Mouse (Mus musculus) lung, embryonic 15.5 days (tissue): Measurements from ENCODE around the gene Gnas. TPM values are rescaled to one million over a fixed set of nuclear protein-coding genes. Genes with fewer than 3 reads are reported as not detected.

Experiments
- ATAC-seq: fragments of 200-750 bp; cut with Nextera tagmentation; 2 replicates; pipeline ENCODE4 v1.8.0; 2017; ENCODE audit warnings: moderate number of reproducible peaks, borderline replicate concordance; ENCODE audit not compliant: low FRiP score, low TSS enrichment; ENCODE audit errors: extremely low read depth
- H3K27ac ChIP-seq: fragments of 300-500 bp; sonication (generic); 2 replicates; pipeline ENCODE4 v1.5.1; 2015; ENCODE audit warnings: moderate library complexity, mild to moderate bottlenecking, inconsistent platforms
- H3K27me3 ChIP-seq: fragments of 300-500 bp; sonication (generic); 2 replicates; pipeline ENCODE4 v1.6.1; 2015; ENCODE audit warnings: inconsistent platforms
- H3K36me3 ChIP-seq: fragments of 300-500 bp; sonication (generic); 2 replicates; pipeline ENCODE4 v1.6.1; 2015; ENCODE audit warnings: inconsistent platforms
- H3K4me1 ChIP-seq: fragments of 300-500 bp; sonication (generic); 2 replicates; pipeline ENCODE4 v1.6.1; 2015; ENCODE audit warnings: inconsistent platforms
- H3K4me2 ChIP-seq: fragments of 300-500 bp; sonication (generic); 2 replicates; pipeline ENCODE4 v1.6.1; 2015; ENCODE audit warnings: inconsistent platforms, mild to moderate bottlenecking, moderate library complexity
- H3K4me3 ChIP-seq: fragments of 300-500 bp; sonication (generic); 2 replicates; pipeline ENCODE4 v1.5.1; 2015; ENCODE audit warnings: mild to moderate bottlenecking, inconsistent platforms
- H3K9ac ChIP-seq: fragments of 300-500 bp; sonication (generic); 2 replicates; pipeline ENCODE4 v1.6.1; 2015; ENCODE audit warnings: inconsistent platforms
- H3K9me3 ChIP-seq: fragments of 300-500 bp; sonication (generic); 2 replicates; pipeline ENCODE4 v1.6.1; 2016; ENCODE audit warnings: inconsistent platforms
- WGBS: fragments of 180-500 bp; shearing (Covaris S2); methylation state at CpG from one replicate; pipeline ENCODE4 v1.1.7; 2015; 5-methylcytosine and 5-hydroxymethylcytosine counted together
- polyA plus RNA-seq: library from polyadenylated mRNA; unstranded; fragments of >200 nt; fragmentation: Nextera tagmentation; extraction: Ambion mirVana; gene quantifications from 2 replicates; pipeline ENCODE4 v1.2.1, GENCODE M21; 2015

Gnas gene
- 2,028 and 2,095 TPM in 2 replicates for polyA plus RNA-seq

DNA sequence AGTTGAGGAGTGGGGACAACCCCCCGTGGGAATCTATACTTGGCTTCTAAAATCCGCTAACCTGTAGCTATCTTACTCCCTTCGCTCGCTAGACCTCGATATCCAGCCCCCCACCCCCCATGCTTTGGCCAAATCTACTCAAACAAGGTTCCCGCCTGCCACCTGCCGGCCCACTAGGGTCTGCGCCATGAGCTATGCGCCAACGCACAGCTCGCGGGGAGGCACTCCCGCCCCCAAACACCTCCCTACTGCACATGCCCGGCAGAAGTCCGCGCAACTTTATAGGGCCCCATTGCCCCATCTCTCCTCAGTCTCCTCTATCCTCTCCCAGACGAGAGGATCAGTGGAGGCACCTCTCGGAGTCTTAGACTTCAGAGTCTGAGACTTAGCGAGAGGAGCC is at the start of gene Gnas:
Gene Gnas (plus strand): TSS at position 310 of the 400 bp plus-strand sequence.
- H3K4me2 ChIP-seq = peak within 1 kb of the TSS; percentile 50
- no peak within 1 kb of the TSS for H3K9ac ChIP-seq
- WGBS = 36% methylated on average over 19 of the region's 19 CpGs
- peak within 1 kb of the TSS; percentile 27 for H3K4me3 ChIP-seq
- peak; percentile 16; the same call in 1 of the 2 replicates for ATAC-seq
- H3K4me1 ChIP-seq = peaks cover 5% of the 10 kb centered on the region; the same call in 1 of the 2 replicates
- H3K36me3 ChIP-seq = peaks cover 78% of the 10 kb centered on the region
- H3K27ac ChIP-seq = no peak within 1 kb of the TSS
- peaks cover 61% of the 10 kb centered on the region for H3K27me3 ChIP-seq
- peaks cover 25% of the 10 kb centered on the region for H3K9me3 ChIP-seq

DNA sequence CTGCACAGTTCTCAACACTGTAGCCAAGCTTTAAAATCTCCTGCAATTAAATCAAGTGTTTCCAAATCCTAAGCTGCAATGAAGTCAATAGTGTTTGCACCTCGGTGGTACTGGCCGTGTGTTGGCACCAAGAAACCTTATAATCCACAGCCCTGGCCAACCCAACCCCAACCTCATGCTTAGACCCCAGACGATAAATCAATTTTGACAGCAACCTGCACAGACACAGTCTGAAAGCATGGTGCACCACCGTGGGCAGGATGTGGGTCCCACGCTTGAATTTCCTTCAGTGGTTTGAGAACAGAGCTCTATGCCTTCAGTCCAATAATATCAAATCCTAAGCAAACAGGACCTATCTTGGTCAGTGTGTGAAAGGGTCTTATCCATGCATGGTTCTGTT is 41.7 kb upstream of the Gnas start:
- Histone ChIP-seq H3K27ac (no peak overlapping the region), H3K4me2 (no peak overlapping the region), H3K4me1 (no peaks in the 10 kb centered on the region), H3K9me3 (no peaks in the 10 kb centered on the region), H3K36me3 (no peaks in the 10 kb centered on the region), H3K9ac (no peak overlapping the region), H3K4me3 (no peak overlapping the region), H3K27me3 (no peaks in the 10 kb centered on the region)
- ATAC-seq = no peak
- 87% methylated on average over 5 of the region's 5 CpGs for WGBS

DNA sequence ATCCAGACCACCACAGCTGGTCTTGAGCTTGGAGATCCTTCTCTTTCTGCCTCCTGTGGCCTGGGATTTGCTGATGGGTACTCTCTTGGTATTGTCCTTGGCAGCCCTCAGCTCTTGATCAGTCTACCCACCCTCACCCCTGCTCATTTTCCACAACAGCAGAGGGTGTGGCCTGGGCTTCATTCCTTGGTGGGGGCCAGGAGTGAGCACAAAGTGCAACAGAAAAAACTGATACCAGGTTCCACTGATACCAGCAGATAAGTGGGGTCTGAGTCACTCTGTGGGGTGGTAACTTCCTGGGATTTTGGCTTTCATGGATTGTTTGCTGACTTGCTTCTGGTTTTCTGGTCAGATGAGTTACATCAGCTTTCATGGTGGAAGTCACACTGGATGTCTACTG is 32.2 kb upstream of the Gnas start:
- Histone ChIP-seq H3K27ac (no peak overlapping the region), H3K9me3 (no peaks in the 10 kb centered on the region), H3K4me2 (no peak overlapping the region), H3K36me3 (no peaks in the 10 kb centered on the region), H3K4me1 (no peaks in the 10 kb centered on the region), H3K4me3 (no peak overlapping the region), H3K9ac (no peak overlapping the region), H3K27me3 (no peaks in the 10 kb centered on the region)
- ATAC-seq = 0 out of 2 replicates have a peak, but pooled peaks have one; percentile 31

DNA sequence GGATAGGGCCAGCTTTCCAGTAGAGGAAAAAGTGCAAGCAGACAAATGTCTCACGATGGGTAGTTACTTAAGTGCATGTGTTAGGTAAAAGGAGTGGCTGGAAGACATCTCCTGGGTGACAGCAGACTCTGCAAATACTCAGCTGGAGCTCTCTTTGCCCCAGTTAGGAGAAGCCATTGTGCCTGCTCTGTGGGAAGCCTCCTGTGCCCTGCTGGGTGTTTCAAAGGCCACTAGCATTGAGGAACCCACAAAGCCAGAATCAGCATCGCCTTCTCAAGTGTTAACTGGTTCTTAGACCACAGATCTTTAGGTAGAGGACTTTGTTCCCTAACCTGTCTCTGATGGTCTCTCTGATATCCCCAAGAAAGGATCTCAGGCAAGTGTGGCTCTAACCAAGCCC is 26.8 kb upstream of the Gnas start:
- Histone ChIP-seq H3K4me3 (no peak overlapping the region), H3K27ac (no peak overlapping the region), H3K4me2 (no peak overlapping the region), H3K9ac (no peak overlapping the region), H3K27me3 (no peaks in the 10 kb centered on the region), H3K36me3 (no peaks in the 10 kb centered on the region), H3K4me1 (no peaks in the 10 kb centered on the region), H3K9me3 (no peaks in the 10 kb centered on the region)
- WGBS = 22% methylated on average over 2 of the region's 2 CpGs
- no peak for ATAC-seq

DNA sequence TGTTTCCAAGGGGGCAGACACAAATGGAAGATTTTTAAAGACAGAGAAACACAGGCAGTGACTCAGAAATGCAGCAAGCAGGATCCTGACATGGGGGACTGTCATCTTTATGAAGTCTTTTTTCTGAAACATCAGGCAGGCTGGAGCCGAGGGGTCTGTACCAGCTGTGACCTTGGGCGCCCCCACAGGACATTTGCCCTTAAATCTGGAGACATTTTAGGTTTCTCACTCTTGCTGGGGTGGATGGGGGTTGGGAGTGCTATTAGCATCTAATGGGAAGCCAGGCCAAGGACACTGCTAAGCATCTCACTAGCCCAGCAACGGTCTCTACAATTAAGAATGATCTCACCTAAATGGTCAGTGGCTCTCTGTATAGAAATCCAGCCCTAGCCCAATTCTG is 24.1 kb upstream of the Gnas start:
- Histone ChIP-seq H3K27me3 (no peaks in the 10 kb centered on the region), H3K4me2 (no peak overlapping the region), H3K27ac (no peak overlapping the region), H3K9ac (no peak overlapping the region), H3K4me3 (no peak overlapping the region), H3K9me3 (no peaks in the 10 kb centered on the region), H3K4me1 (no peaks in the 10 kb centered on the region), H3K36me3 (no peaks in the 10 kb centered on the region)
- no peak for ATAC-seq
- 20% methylated on average over 3 of the region's 3 CpGs for WGBS

DNA sequence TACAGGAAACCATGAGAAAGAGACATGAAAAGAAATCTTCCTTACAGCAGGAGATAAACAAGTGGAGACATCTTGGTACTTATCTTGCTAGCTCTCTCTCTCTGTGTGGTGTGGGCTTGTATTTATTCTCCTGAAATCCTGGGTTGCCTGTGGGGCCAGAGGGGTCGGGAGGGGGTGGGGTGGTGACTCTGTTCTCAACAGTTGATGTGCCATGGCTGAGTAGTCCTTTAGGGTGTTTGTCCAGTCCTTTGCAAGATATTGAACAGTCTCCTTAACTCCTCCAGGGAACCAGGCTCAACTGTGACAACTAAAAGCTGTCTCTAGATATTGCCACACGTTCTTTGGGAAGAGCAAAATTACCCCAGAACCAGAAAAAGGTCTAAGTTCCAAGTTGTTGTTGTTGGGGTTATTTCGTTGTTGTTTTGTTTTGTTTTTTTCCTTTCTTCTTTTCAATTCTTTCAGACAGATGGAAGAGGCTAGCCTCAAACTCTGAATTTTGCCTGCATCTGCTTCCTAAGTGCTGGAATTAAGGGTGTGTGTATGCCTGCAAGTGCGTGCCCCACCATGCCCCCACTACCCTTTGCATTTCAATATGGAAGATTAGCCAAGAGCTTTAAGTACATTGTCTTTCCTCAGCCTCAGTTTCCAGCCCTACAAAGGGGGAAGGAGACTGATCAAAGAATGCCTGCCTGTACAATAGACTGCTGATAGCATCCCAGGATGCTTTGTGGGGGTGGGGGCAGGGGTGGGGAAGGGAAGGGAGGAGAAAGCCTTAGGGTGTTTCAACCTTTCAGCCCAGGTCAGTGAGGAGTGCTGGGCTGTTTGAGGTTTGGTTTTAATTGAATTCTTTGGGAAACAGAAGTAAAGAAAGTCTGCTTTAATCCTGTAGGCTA is 23.0 kb upstream of the Gnas start:
- ATAC-seq = no peak
- Histone ChIP-seq H3K9me3 (no peaks in the 10 kb centered on the region), H3K4me2 (no peak overlapping the region), H3K4me3 (no peak overlapping the region), H3K27me3 (no peaks in the 10 kb centered on the region), H3K9ac (no peak overlapping the region), H3K4me1 (no peaks in the 10 kb centered on the region), H3K36me3 (no peaks in the 10 kb centered on the region), H3K27ac (no peak overlapping the region)
- WGBS = 28% methylated on average over 4 of the region's 4 CpGs

DNA sequence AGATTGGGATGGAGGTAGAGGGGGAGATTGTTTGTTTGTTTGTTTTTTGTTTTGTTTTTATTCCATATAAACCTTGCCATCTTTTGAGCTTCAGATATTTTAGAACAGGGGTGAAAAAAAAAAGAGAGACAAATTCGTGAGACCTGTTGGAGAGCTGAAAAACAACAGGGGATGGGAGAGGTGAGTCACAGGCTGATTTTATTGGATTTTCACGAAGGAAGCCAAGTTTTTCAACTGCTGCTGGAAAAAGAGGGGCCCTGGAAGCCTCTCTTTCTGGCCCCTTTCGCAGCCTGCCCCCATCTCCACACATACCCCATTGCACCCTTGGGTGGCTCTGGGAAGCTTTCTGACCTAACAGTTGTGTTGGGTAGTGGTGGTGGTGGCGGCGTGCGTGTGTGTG is 22.3 kb upstream of the Gnas start:
- H3K9me3 ChIP-seq = no peaks in the 10 kb centered on the region
- H3K27me3 ChIP-seq = no peaks in the 10 kb centered on the region
- H3K4me3 ChIP-seq = no peak overlapping the region
- 70% methylated on average over 6 of the region's 6 CpGs for WGBS
- no peaks in the 10 kb centered on the region for H3K4me1 ChIP-seq
- no peak overlapping the region for H3K4me2 ChIP-seq
- H3K36me3 ChIP-seq = no peaks in the 10 kb centered on the region
- ATAC-seq = no peak
- H3K9ac ChIP-seq = no peak overlapping the region
- no peak overlapping the region for H3K27ac ChIP-seq

DNA sequence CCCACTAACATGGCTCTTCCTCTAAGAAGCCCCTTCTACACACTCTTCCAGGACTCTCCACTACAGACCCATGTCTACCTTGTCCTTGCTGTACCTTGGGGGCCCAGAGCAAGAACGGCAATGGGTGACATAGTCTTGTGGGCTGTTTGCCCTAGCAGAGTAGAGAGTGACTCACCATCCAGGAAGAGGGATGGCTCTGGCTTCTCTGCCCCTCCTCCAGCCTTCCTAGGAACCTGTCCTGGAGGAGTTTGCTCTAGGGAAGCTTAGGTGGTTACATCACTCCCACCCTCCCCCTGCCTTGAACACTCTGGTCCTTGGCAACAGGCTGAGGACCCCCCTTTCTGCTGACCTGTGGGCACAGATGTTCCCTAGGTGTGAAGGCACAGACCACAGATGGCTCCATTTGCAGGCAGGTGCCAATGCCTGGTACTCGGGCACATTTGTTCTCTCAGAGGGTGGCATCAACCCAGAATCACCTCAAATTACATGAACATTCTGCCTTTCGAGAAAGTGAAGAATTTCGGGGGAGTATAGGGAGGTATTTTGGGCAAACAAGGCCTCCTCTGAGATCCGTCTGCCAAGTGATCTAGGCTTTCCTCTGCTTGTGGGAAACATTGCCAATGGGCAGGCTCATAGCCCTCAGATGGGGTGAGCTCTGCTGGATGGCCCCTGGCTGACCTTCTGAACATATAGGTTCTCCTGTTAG is 20.9 kb upstream of the Gnas start:
- H3K4me2 ChIP-seq = no peak overlapping the region
- H3K9me3 ChIP-seq = no peaks in the 10 kb centered on the region
- H3K4me3 ChIP-seq = no peak overlapping the region
- H3K27me3 ChIP-seq = no peaks in the 10 kb centered on the region
- H3K4me1 ChIP-seq = no peaks in the 10 kb centered on the region
- no peak overlapping the region for H3K27ac ChIP-seq
- H3K36me3 ChIP-seq = peaks cover 7% of the 10 kb centered on the region; the same call in 1 of the 2 replicates
- no peak overlapping the region for H3K9ac ChIP-seq
- 58% methylated on average over 5 of the region's 5 CpGs for WGBS
- no peak for ATAC-seq

DNA sequence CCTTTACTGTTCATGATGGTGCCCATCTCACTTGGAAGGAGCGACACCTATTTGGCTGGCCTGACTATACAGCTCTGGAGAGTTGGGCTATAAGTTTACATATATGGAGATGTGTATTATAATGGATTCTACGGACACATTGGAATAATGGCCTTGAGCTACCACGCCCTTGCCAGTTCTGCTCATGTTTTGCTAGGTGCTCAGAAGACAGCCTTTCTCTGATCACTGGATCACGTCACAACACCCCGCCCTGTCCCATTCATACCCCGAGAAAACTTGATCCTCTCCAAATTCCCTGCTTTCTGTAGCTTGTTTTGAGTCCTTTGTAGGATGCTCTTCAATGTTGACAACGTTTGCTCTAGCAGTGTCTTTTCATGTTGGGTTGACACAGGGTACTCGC is 19.9 kb upstream of the Gnas start:
- H3K4me1 ChIP-seq = no peaks in the 10 kb centered on the region
- H3K36me3 ChIP-seq = peaks cover 10% of the 10 kb centered on the region
- no peaks in the 10 kb centered on the region for H3K9me3 ChIP-seq
- no peak overlapping the region for H3K9ac ChIP-seq
- no peak for ATAC-seq
- H3K4me3 ChIP-seq = no peak overlapping the region
- H3K27ac ChIP-seq = no peak overlapping the region
- H3K4me2 ChIP-seq = no peak overlapping the region
- WGBS = 80% methylated on average over 8 of the region's 8 CpGs
- H3K27me3 ChIP-seq = no peaks in the 10 kb centered on the region

DNA sequence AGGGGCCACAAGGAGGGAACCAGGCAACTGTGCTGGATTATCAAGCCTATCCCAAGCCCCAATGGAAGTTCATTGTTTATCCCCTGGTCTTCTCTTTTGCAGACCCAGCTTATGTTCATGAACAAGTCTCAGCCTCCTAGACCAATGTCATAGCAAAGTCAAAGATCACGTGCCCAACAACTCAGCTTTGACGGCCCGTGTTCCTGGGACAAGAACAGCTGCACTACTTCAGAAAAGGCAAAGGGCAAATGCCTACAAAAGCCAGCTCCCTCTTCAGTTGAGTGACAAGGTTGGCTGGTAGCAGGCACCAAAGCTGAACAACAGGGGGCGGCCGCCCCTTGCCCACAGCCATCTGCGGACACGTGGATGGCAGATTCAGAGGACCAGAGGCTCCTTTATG is 13.7 kb upstream of the Gnas start:
- no peaks in the 10 kb centered on the region for H3K9me3 ChIP-seq
- no peaks in the 10 kb centered on the region for H3K4me1 ChIP-seq
- H3K9ac ChIP-seq = no peak overlapping the region
- WGBS = 76% methylated on average over 7 of the region's 7 CpGs
- H3K4me3 ChIP-seq = no peak overlapping the region
- no peak for ATAC-seq
- H3K36me3 ChIP-seq = peaks cover 14% of the 10 kb centered on the region
- no peak overlapping the region for H3K4me2 ChIP-seq
- no peaks in the 10 kb centered on the region for H3K27me3 ChIP-seq
- no peak overlapping the region for H3K27ac ChIP-seq

DNA sequence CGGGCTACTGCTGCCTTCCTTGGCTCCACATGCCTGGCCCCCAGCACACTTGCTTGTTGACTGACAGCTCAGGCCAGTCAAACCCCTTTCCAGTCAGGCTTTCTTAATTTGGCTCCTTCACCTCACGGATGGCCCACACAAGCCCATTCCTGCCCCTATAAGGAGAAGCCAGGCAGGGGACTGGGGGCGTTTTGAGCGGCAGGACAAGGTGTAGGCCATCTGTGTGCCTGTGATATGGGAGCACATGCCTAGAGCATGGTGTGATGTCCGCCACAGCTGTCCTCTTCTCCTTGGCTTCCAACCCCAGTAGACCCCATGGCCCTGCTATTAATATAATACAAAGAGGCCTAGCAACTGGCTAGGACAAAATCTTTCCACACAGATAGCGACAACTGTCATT is 12.7 kb upstream of the Gnas start:
- 80% methylated on average over 6 of the region's 6 CpGs for WGBS
- H3K27ac ChIP-seq = no peak overlapping the region
- H3K36me3 ChIP-seq = peaks cover 14% of the 10 kb centered on the region
- no peak overlapping the region for H3K9ac ChIP-seq
- H3K9me3 ChIP-seq = no peaks in the 10 kb centered on the region
- no peak for ATAC-seq
- H3K4me3 ChIP-seq = no peak overlapping the region
- H3K27me3 ChIP-seq = no peaks in the 10 kb centered on the region
- H3K4me1 ChIP-seq = no peaks in the 10 kb centered on the region
- no peak overlapping the region for H3K4me2 ChIP-seq

DNA sequence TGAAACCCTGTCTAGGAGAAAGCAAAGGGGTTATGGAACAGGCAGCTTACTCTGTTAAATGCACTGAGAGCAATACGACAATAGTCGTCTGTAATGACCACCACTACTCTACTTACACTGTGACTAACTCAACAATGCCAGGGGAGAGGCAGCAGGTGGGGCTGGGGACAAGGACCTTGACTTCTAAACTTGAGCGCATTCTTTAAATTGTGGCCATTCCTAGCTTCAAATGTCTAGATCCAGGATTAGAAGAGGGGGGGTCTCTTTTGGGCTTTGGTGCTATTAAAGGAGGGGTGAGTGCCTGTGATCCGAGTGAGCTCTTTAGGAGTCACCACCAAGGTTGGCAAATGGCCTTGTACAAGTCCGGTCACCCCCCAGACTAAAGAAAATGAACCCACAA is 11.0 kb upstream of the Gnas start:
- H3K4me2 ChIP-seq = no peak overlapping the region

More for the DNA sequence above, 11.0 kb upstream of the Gnas start:
- Histone ChIP-seq H3K4me1 (no peaks in the 10 kb centered on the region), H3K36me3 (peaks cover 11% of the 10 kb centered on the region), H3K27ac (no peak overlapping the region), H3K27me3 (no peaks in the 10 kb centered on the region), H3K4me3 (no peak overlapping the region), H3K9me3 (no peaks in the 10 kb centered on the region), H3K9ac (no peak overlapping the region)
- no peak for ATAC-seq
- WGBS = 69% methylated on average over 5 of the region's 5 CpGs
